In genomic region chr1:23255925-23256629, GRCm38 (mm10) we compare ENCODE assay signal across 8 mouse cellular contexts.
DNase-seq lines count a peak whose midpoint lies in the region.

No protein-coding gene starts in this region.

- intact Hi-C loops in gastrocnemius, postnatal 14 days (cut with DNase I; ENCODE audit: low total_unique reads): no loop called here

- DNase-seq in adrenal gland, adult 2 months: peak; percentile 98
- DNase-seq in embryo, embryonic 11 days: peak; percentile 98
- peak; percentile 98 for DNase-seq in gastrocnemius, postnatal 14 days
- peak; percentile 65 for DNase-seq in induced T-regulatory cell, adult 2 months (ENCODE audit: low read depth)
- DNase-seq in left cerebral cortex, adult 8-10 months (ENCODE audit: low spot score in 2 of 2): peak; percentile 83 to 96
- peak; percentile 92 to 97 for DNase-seq in right cerebral cortex, adult 2 months (ENCODE audit: low spot score in 2 of 2)
- peak; percentile 74 for DNase-seq in urinary bladder, postnatal 10 days (ENCODE audit: low spot score)

- peaks cover 8% of the 10 kb centered on the region for H3K9me3 ChIP-seq in megakaryocyte, embryonic 14.5 days

- peak overlapping the region; percentile 93 for H3K4me3 ChIP-seq in megakaryocyte, embryonic 14.5 days (replicated peaks)

- peaks cover 13% of the 10 kb centered on the region for H3K4me1 ChIP-seq in megakaryocyte, embryonic 14.5 days

- H3K27me3 ChIP-seq in megakaryocyte, embryonic 14.5 days (replicated peaks): peaks cover 29% of the 10 kb centered on the region

- no peaks in the 10 kb centered on the region for H3K36me3 ChIP-seq in megakaryocyte, embryonic 14.5 days (replicated peaks; ENCODE audit: low read length)

Comparison
In these comparisons a context has a peak if more than half of its experiments do, and no peak if none do; other contexts are left out.
1. Peak in every context shown above with its lines: DNase-seq and H3K4me3 ChIP-seq.